Mouse (Mus musculus) hindlimb bud, embryonic 11.5 days (tissue): ENCODE results near the gene Slc5a5.

Source experiments
- DNase-seq: peaks from one replicate; pipeline ENCODE4 v3.0.0-alpha.2; 2012; ENCODE audit warnings: low read depth, low spot score; ENCODE audit errors: extremely low spot score

The Slc5a5 gene

GRCm38 (mm10) chr8:70838654-70839407 is 53.7 kb downstream of the Slc5a5 start:
- no peak for DNase-seq

- no peak for DNase-seq
Measured at GRCm38 (mm10) chr8:70836666-70837065, 55.9 kb downstream of the Slc5a5 start.

- DNase-seq = no peak
Measured at GRCm38 (mm10) chr8:70834071-70834470, 58.5 kb downstream of the Slc5a5 start.

- DNase-seq = no peak
Measured at GRCm38 (mm10) chr8:70833520-70833919, 59.0 kb downstream of the Slc5a5 start.

GRCm38 (mm10) chr8:70833018-70833482 is 59.5 kb downstream of the Slc5a5 start:
- DNase-seq = no peak
